Mouse (Mus musculus): Measurements from ENCODE around the gene Hk3. TPM values are rescaled to one million over a fixed set of nuclear protein-coding genes. Genes with fewer than 3 reads are reported as not detected.

Hk3 gene
- polyA plus RNA-seq, 1 experiment from 2014 or later = 0.84 TPM

GRCm38 (mm10) chr13:54970521-54971247 lies 50.5 kb downstream of the Hk3 start:
- Histone ChIP-seq H3K27ac (no peak overlapping the region), H3K4me1 (peaks cover 34% of the 10 kb centered on the region), H3K9ac (no peak overlapping the region), H3K36me3 (no peaks in the 10 kb centered on the region), H3K27me3 (replicated peaks) (no peaks in the 10 kb centered on the region; the same call in 1 of the 2 replicates), H3K4me2 (replicated peaks) (no peak overlapping the region), H3K4me3 (no peak overlapping the region), H3K9me3 (no peaks in the 10 kb centered on the region)
- ATAC-seq (ENCODE audit: low FRiP score, low read depth) = no peak
- WGBS = 46% methylated on average over 14 of the region's 14 CpGs

- Histone ChIP-seq H3K36me3 (no peaks in the 10 kb centered on the region), H3K4me1 (peaks cover 26% of the 10 kb centered on the region), H3K4me2 (replicated peaks) (no peak overlapping the region), H3K27me3 (replicated peaks) (no peaks in the 10 kb centered on the region; the same call in 1 of the 2 replicates), H3K4me3 (no peak overlapping the region), H3K9me3 (no peaks in the 10 kb centered on the region), H3K9ac (no peak overlapping the region), H3K27ac (no peak overlapping the region)
- WGBS = 49% methylated on average over 9 of the region's 9 CpGs
- no peak for ATAC-seq (ENCODE audit: low FRiP score, low read depth)
Measured at GRCm38 (mm10) chr13:54969513-54969912, 51.7 kb downstream of the Hk3 start.

GRCm38 (mm10) chr13:54968636-54969035 lies 52.5 kb downstream of the Hk3 start:
- no peaks in the 10 kb centered on the region; the same call in 1 of the 2 replicates for H3K27me3 ChIP-seq (replicated peaks)
- H3K9ac ChIP-seq = no peak overlapping the region
- no peak for ATAC-seq (ENCODE audit: low FRiP score, low read depth)
- H3K9me3 ChIP-seq = no peaks in the 10 kb centered on the region
- H3K4me3 ChIP-seq = no peak overlapping the region
- no peaks in the 10 kb centered on the region for H3K36me3 ChIP-seq
- H3K4me2 ChIP-seq (replicated peaks) = no peak overlapping the region
- 69% methylated on average over 5 of the region's 5 CpGs for WGBS
- no peak overlapping the region for H3K27ac ChIP-seq
- peaks cover 29% of the 10 kb centered on the region for H3K4me1 ChIP-seq

GRCm38 (mm10) chr13:54967501-54967900 lies 53.7 kb downstream of the Hk3 start:
- Histone ChIP-seq H3K27ac (peak overlapping the region; percentile 22; the same call in 1 of the 2 replicates), H3K9me3 (no peaks in the 10 kb centered on the region), H3K9ac (no peak overlapping the region), H3K4me3 (no peak overlapping the region), H3K4me2 (replicated peaks) (no peak overlapping the region), H3K36me3 (no peaks in the 10 kb centered on the region), H3K4me1 (peaks cover 31% of the 10 kb centered on the region), H3K27me3 (replicated peaks) (no peaks in the 10 kb centered on the region; the same call in 1 of the 2 replicates)
- WGBS = 38% methylated on average over 11 of the region's 11 CpGs
- ATAC-seq (ENCODE audit: low FRiP score, low read depth) = no peak

GRCm38 (mm10) chr13:54965256-54965655 lies 55.9 kb downstream of the Hk3 start:
- ATAC-seq (ENCODE audit: low FRiP score, low read depth) = no peak

GRCm38 (mm10) chr13:54960491-54960890 lies 60.7 kb downstream of the Hk3 start:
- no peak overlapping the region for H3K4me3 ChIP-seq
- no peaks in the 10 kb centered on the region for H3K36me3 ChIP-seq
- peaks cover 18% of the 10 kb centered on the region; the same call in 1 of the 2 replicates for H3K27me3 ChIP-seq (replicated peaks)
- no peaks in the 10 kb centered on the region for H3K9me3 ChIP-seq
- no peak overlapping the region for H3K9ac ChIP-seq
- no peak for ATAC-seq (ENCODE audit: low FRiP score, low read depth)
- H3K27ac ChIP-seq = no peak overlapping the region
- 84% methylated on average over 3 of the region's 3 CpGs for whole genome bisulfite sequencing
- H3K4me2 ChIP-seq (replicated peaks) = no peak overlapping the region
- peaks cover 37% of the 10 kb centered on the region for H3K4me1 ChIP-seq

More at GRCm38 (mm10) chr13:54965256-54965655, 55.9 kb downstream of the Hk3 start:
- H3K4me2 ChIP-seq (replicated peaks) = no peak overlapping the region
- H3K4me3 ChIP-seq = no peak overlapping the region
- no peaks in the 10 kb centered on the region for H3K36me3 ChIP-seq
- H3K9me3 ChIP-seq = no peaks in the 10 kb centered on the region
- no peak overlapping the region for H3K27ac ChIP-seq
- no peaks in the 10 kb centered on the region; the same call in 1 of the 2 replicates for H3K27me3 ChIP-seq (replicated peaks)
- H3K4me1 ChIP-seq = peaks cover 31% of the 10 kb centered on the region
- no peak overlapping the region for H3K9ac ChIP-seq
- WGBS = 90% methylated on average over 6 of the region's 6 CpGs

GRCm38 (mm10) chr13:54959842-54960241 lies 61.3 kb downstream of the Hk3 start:
- H3K9ac ChIP-seq = no peak overlapping the region
- H3K27me3 ChIP-seq (replicated peaks) = peaks cover 22% of the 10 kb centered on the region
- no peak for ATAC-seq (ENCODE audit: low FRiP score, low read depth)
- H3K9me3 ChIP-seq = no peaks in the 10 kb centered on the region
- peak overlapping the region; percentile 16 for H3K4me2 ChIP-seq (replicated peaks)
- no peak overlapping the region for H3K4me3 ChIP-seq
- no peaks in the 10 kb centered on the region for H3K36me3 ChIP-seq
- WGBS = 37% methylated on average over 6 of the region's 6 CpGs
- 0 out of 2 replicates have a peak overlapping the region, but pooled peaks have one; percentile 5 for H3K27ac ChIP-seq
- peaks cover 33% of the 10 kb centered on the region for H3K4me1 ChIP-seq

- H3K36me3 ChIP-seq = no peaks in the 10 kb centered on the region
- H3K4me1 ChIP-seq = peaks cover 30% of the 10 kb centered on the region
- no peak overlapping the region for H3K4me3 ChIP-seq
- H3K4me2 ChIP-seq (replicated peaks) = peak overlapping the region; percentile 16
- peaks cover 29% of the 10 kb centered on the region for H3K27me3 ChIP-seq (replicated peaks)
- 46% methylated on average over 15 of the region's 15 CpGs for WGBS
- no peak for ATAC-seq (ENCODE audit: low FRiP score, low read depth)
- peak overlapping the region; percentile 48; the same call in 1 of the 2 replicates for H3K9ac ChIP-seq
- 0 out of 2 replicates have a peak overlapping the region, but pooled peaks have one; percentile 5 for H3K27ac ChIP-seq
- no peaks in the 10 kb centered on the region for H3K9me3 ChIP-seq
Measured at GRCm38 (mm10) chr13:54959059-54959701, 62.0 kb downstream of the Hk3 start.

GRCm38 (mm10) chr13:54957281-54957680 lies 63.9 kb downstream of the Hk3 start:
- no peaks in the 10 kb centered on the region for H3K36me3 ChIP-seq
- H3K4me2 ChIP-seq (replicated peaks) = no peak overlapping the region
- ATAC-seq (ENCODE audit: low FRiP score, low read depth) = no peak
- H3K27me3 ChIP-seq (replicated peaks) = peaks cover 47% of the 10 kb centered on the region
- no peak overlapping the region for H3K27ac ChIP-seq
- WGBS = 68% methylated on average over 7 of the region's 7 CpGs
- no peak overlapping the region for H3K4me3 ChIP-seq
- H3K4me1 ChIP-seq = peaks cover 27% of the 10 kb centered on the region
- H3K9ac ChIP-seq = no peak overlapping the region
- no peaks in the 10 kb centered on the region for H3K9me3 ChIP-seq

Other genes starting within 250 kb of the Hk3 start
- not detected in 2 replicates for gene Eif4e1b, start 237.4 kb downstream of the Hk3 start, polyA plus RNA-seq (2016; fragmentation: Nextera tagmentation; extraction: Ambion mirVana)
- gene Tspan17, start 232.0 kb downstream of the Hk3 start, polyA plus RNA-seq (2016; fragmentation: Nextera tagmentation; extraction: Ambion mirVana) = 53.3 and 59.0 TPM in 2 replicates
- gene Unc5a, start 72.0 kb downstream of the Hk3 start, polyA plus RNA-seq (2016; fragmentation: Nextera tagmentation; extraction: Ambion mirVana) = 5.9 and 7.7 TPM in 2 replicates
- gene Uimc1, start 78.9 kb upstream of the Hk3 start, polyA plus RNA-seq (2016; fragmentation: Nextera tagmentation; extraction: Ambion mirVana) = 22.4 and 22.6 TPM in 2 replicates
- gene Zfp346, start 83.9 kb upstream of the Hk3 start, polyA plus RNA-seq (2016; fragmentation: Nextera tagmentation; extraction: Ambion mirVana) = 23.7 and 26.1 TPM in 2 replicates
- gene Gm17617, start 112.2 kb upstream of the Hk3 start, polyA plus RNA-seq (2016; fragmentation: Nextera tagmentation; extraction: Ambion mirVana) = not detected in 2 replicates
- 2.8 and 3.7 TPM in 2 replicates for gene Fgfr4, start 131.3 kb upstream of the Hk3 start, polyA plus RNA-seq (2016; fragmentation: Nextera tagmentation; extraction: Ambion mirVana)
- gene Nsd1, start 188.4 kb upstream of the Hk3 start, polyA plus RNA-seq (2016; fragmentation: Nextera tagmentation; extraction: Ambion mirVana) = 68.6 and 81.6 TPM in 2 replicates